Mouse (Mus musculus) adrenal gland, postnatal 25 days (tissue): Measurements from ENCODE around the gene Csrnp2. TPM values are rescaled to one million over a fixed set of nuclear protein-coding genes. Genes with fewer than 3 reads are reported as not detected.
"Not testable (repeated sequence)": the region's sequence is repeated elsewhere in the genome, so short reads cannot be mapped to it uniquely, and the experiment has no call there.

Experiments used
- DNase-seq: peaks from one replicate; pipeline ENCODE4 v3.0.0; 2021; ENCODE audit warnings: mixed read lengths
- long read RNA-seq: library from polyadenylated mRNA; stranded (forward); transcript quantifications from one replicate; pipeline ENCODE4 v2.0.0, GENCODE M21; 2021
- total RNA-seq: library from RNA; stranded (reverse); gene quantifications from 2 replicates; pipeline ENCODE4 v1.2.3, GENCODE M21; 2021

The Csrnp2 gene
- total RNA-seq: 6.8 and 8.2 TPM in 2 replicates
- long read RNA-seq, full-length matches to known transcripts: 1 of 3 reads
- long read RNA-seq, partial matches to known transcripts: 0 of 3 reads
- long read RNA-seq, other reads (novel, unspliced or antisense): 2 of 3 reads

DNA sequence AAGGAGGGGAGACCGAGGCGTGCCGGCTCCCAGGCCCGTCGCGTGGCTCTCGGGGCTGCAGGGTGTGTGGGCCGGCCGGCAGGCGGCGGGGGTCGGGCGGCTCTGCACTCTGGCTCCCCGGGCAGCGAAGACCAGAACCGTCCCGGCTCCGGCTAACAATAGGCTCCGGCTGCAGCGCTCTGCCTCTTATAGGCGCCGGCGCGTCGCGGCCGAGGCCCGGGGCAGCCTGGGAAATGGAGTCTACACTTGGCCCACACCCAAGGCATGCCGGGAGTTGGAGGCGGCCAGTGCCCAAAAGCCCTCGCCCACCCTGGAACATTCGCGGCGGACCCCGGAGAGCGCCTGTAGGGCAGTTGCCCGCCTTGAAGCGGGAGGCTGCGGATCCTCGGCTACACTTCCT lies at the start of gene Csrnp2:
Gene Csrnp2, minus strand, starts transcription at position 387 of the 400 bp plus-strand sequence.
- DNase-seq: peak; percentile 93

DNA sequence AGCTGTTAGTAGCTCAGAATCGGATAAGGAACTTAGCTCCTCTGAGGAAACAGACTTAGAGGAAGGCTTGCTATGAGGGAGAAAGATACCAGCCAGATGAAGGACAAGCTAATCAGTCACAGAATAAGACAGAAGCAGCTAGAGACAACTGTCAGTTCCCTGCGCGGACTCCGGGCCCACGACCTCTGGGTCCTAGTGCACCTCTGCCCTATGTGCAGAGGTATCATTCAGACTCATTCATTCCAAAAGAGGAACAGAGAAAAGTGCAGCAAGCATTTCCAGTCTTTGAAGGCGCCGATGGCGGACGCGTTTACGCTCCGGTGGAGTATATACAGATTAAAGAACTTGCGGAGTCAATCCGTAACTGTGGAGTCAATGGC lies 48.4 kb upstream of the Csrnp2 start:
- DNase-seq: not testable (repeated sequence)

DNA sequence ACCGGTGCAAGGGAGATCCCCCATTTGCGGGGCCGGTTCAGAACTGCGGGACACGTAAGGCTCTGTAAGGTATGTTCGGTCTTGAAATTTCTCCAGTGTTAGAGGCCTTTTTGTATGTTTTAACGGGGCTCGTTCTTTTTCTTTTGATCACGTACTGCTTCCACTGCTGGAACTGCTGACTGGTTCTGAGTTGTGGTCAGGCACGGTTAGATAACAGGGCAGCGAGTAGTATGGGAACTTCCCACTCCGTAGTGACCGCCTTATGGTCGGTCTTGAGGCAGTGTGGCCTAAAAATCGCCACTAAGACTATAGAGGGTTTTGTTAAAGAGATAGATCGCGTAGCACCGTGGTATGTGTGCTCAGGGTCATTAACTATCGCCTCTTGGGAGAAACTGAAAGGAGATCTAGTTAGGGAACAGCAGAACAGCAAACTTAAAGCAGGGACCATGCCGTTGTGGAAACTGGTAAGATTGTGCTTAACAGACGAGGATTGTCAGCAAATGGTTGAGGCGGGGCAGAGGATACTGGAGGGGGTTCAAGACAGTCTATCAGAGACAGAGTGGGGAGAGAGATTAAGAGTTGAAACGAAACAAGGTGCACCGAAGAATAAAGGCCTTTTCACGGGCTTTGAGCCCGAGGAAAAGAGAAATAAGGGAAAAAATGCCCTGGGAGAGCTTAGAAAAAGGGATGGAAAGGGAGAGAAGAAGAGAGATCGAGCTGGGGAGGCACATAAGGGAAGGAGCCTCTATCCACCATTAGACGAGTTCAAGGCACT lies 47.8 kb upstream of the Csrnp2 start:
- not testable (repeated sequence) for DNase-seq

DNA sequence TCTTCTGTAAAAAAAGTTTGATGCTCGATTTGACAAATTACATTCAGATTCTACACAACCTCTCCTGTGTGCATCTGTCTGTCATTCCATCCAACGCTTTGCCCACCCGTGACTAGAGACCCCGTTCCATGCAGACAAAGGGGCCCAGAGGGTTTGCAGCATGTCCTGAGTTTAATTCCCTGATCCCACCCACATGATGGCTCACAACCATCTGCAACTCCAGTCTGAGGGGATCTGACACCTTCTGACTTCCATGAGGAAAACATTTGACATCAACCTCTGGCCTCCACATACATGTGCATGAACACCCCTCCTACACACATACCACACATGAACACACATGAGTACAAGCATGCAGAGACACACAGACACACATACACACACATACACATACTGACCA lies 46.1 kb upstream of the Csrnp2 start:
- DNase-seq: no peak

DNA sequence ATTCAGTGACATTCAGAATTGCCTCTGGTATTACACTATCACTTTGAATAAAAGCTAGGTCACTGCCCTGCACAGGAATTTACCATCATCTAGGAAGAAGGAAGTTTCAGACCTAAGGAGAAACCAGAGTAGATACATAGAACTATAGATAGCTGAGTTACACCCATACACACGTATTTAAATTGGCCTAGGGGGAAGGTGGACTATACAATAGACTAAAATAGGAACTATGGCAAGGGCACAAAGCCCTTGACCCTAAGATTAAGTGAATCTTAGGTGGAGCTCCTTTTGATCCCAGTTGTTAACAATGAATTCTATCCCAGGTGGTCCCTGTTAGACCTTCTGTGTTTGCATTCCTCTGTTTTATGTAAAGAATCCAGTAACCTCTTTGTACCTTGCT lies 45.7 kb upstream of the Csrnp2 start:
- DNase-seq: not testable (repeated sequence)

DNA sequence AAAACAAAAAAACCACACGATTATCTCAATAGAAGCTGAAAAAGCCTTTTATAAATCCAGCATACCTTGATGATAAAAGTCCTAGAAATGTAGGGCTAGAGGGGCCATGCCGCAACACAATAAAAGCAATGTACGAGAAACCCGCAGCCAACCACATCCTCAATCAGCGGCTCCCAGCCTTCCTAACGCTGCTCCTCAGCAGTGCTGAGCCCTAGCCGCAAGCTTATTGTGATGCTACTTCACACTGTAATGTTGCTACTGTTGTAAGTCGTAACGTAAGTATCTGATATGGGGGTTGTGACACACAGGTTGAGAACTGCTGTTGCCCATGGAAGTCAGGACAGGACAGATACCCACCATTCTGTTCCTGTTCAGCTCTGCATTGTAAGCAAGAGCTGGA lies 44.1 kb upstream of the Csrnp2 start:
- no peak for DNase-seq

DNA sequence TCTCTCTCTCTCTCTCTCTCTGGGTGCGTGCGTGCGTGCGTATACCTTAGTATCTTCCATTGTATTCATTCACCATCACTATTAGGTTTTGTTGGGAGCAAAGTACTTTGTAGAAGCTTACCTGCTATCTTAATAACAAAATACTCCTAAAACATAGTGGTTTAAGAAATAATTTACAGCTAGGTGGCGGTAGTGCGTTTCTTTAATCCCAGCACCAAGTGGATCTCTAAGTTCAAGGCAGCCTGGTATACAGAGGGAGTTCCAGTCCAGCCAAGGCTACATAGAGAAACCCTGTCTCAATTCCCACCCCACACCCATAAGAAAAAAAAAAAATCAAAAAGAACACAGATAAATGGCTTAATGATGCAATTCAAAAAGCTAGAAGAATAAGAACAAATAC lies 42.6 kb upstream of the Csrnp2 start:
- DNase-seq: no peak

DNA sequence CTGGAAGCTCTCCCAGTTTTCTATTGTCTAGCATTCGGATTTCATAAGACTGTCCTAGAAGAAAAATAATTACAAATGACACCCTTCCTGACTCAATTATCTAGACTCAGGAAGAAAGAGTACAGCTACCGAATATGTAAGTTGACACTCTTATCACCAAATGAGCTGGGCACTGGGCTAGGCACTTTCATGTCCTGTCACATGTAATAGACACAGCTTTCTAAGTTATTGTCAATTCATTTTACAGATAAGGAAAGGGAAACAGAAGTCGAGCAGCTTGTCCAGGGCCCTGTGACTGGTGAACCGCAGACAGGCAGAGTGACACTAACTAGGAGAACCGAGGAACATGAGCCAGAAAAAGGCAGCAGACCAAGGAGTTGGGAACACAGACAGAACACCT lies 32.6 kb upstream of the Csrnp2 start:
- no peak for DNase-seq

DNA sequence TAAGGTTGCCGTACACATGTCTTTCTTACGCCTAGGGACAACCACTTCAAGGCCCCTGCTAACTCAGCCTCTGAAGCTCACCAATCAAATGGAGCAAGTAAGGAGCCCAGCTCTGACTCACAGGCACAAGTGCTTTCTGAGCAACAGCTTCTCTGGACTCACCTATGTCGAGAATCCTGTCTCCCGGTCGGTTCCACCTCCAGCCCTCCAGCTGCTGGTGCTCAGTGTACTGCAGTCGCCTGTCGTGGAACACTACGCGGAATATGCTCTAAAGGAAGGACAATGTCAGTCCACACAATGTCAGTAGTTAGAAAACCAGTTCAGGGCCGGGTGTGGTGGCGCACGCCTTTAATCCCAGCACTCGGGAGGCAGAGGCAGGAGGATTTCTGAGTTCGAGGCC lies 30.1 kb upstream of the Csrnp2 start:
- no peak for DNase-seq

DNA sequence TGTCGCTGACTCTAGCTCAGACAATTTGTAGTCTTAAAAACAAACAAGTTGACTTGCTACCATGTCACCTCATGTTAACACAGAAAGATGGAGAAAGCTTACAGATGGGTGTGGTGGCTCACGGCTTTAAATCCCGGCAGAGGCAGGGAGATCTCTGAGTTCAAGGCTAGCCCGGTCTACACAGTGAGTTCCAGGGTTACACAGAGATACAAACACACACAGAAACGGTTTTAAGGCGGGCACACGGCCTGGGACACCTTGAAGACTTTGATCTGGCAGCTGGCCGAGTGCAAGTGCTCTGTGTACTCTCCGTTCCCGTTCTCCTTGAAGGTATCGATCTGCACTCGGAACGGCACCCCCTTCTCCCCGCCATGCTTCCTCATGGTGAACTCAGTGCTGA lies 25.0 kb upstream of the Csrnp2 start:
- DNase-seq: no peak

DNA sequence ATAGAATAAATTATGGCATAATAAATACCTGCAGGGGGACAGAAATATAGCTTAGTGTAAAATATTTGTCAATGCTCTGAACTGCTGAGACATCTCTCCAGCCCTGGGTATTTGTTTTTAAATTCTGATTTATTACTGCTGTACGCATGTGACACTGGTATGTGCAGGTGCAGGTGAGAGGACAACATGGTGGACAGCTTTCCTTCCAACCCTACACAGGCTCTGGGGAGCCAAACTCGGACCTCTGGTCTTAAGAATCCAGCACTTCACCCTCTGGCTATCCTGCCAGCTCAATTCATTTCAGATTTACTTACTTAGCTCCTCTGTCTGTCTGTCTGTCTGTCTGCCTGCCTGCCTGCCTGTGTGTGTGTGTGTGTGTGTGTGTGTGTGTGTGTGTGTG lies 19.8 kb upstream of the Csrnp2 start:
- DNase-seq: no peak

DNA sequence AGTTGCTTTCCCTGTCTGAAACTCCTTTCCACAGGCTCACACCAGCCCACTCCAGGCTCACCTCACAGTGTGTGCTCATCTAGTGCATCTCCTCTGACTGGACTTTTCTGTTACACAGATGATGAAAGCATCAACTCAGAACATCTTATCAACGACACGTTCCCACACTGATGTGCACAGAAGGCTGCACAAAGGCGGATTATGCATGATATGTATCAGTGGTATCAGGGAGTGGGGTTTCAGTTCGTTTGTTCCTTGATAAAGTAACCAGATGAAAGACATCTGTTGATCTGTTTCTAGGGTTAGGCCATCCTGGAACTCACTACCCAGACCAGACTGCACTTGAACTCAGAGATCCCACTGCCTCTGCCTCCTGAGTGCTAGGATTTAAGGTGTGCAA lies 18.1 kb upstream of the Csrnp2 start:
- no peak for DNase-seq

DNA sequence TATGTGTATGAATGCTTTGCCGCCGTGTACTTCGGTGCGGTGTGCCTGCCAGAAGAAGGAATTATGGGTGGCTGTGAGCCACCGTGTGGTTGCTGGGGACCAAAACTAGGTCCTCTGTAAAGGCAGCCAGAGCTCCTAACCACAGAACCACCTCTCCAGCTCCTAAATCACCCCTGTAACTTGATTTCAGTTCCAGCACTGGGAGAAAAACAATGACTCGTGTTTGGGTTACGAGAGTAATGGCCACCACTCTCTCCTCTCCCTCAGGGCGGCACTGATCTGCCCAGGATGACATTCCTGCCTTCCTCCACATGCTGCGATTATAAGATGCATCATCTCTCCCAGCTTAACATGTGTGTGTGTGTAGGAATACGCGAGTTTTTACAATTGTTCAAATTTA lies 14.8 kb upstream of the Csrnp2 start:
- DNase-seq: no peak

DNA sequence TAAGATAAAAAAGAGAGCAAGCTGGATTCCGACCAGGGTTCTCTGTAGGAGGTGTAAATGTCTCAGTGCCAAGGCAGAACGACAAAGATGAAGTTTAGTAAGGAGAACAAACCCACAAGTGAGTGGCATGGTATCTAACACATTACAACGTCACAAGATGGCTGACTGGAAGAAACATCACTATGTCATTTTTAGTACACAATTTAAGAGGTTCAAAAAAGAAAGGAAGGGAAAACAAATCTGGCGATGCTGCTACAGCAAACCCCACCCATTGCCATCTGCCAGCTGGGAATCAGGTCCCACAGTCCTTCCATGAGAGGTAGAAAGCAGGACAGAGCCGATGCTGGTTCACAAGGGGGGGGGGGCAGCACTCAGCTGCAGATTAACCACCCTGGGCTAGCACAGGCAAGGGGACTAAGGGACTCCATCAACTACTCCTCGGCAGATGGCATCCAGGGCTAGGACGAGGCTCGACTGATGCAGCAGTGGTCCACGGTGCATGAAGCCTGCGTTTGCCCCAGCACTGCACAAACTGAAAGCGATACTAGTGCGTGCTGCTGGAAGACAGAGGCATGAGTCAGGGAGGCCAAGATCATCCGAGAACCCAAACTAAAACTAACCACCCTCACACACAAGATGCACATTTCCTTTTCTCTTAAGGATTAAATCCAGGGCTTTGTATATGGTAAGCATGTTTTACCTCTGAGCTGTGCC lies 13.3 kb upstream of the Csrnp2 start:
- no peak for DNase-seq

DNA sequence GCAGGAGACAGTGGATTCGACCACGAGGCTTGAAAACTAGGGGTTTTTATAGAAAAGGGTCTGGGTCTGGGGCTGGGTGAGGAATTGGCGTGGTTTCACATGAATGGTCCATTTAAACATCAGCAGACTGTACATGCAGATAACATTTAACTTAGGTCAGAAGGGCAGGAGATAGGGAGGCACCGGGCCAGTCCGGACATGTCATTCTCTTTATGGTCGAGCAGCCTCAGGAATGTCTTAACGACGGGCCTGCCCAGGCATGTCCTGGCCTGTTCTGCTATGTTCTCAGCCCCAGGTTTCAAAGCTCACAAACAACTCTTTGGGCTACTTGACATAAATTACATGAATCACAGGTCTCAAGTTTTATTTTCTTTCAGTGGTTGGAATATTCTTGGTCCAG lies 4.2 kb upstream of the Csrnp2 start:
- not testable (repeated sequence) for DNase-seq

DNA sequence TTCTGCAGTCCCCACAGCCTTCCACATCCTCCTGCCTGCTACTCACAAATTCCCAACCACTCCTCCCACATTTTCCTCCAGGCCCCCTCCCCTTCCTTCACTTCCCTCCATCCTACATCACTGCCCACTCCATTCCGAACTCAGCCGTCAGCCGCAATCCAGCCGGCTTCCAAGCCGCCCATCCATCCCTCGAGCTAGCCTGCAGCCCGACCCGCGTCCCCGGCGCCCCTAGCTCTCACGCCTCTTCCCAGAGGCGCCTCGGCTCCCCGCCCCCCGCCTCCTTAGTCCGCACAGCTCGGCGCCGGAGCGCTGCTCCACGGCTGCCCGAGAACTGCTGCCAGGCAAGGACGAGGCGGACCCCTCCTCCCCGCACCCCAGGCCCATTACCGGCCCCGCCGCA lies 641 bp downstream of the Csrnp2 start:
- peak; percentile 53 for DNase-seq

DNA sequence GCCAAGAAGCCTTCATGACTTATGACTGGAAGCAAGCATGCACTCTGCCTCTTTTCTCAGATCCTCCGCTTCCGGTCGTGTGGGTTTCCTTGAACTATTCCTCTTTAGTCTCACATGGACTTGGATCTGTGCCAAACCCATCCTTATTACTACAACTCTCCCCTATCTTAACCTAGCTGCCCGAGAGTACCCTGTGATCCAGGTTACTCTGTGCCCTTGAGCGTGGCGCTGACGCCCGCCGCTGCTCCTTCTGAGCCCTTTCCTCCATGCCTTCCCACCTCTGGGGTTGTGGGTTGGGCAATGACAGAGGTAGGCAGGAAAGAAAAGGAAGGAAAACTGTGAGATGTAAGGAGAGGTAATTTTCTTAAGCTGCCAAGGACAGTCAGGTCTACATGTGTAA lies 3.3 kb downstream of the Csrnp2 start:
- DNase-seq: no peak

DNA sequence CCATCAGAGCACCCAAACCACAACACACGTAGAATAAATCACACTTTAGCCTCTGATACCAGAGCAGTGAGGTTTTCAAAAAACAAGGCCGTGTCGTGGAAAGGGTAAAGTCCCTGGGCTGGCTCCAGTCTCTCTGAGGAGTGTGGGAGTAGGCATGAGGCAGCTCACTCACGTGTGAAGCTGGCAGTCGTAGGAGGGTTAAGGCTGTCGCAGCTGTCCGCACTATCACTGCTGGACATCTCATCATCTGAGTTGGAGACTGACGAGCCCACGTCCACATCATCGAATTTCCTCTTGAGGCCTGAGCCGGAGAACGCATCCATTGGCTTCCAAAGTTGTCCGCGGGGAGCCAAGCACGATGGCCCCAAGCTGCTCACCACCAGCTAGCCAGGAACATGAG lies 6.0 kb downstream of the Csrnp2 start:
- no peak for DNase-seq

DNA sequence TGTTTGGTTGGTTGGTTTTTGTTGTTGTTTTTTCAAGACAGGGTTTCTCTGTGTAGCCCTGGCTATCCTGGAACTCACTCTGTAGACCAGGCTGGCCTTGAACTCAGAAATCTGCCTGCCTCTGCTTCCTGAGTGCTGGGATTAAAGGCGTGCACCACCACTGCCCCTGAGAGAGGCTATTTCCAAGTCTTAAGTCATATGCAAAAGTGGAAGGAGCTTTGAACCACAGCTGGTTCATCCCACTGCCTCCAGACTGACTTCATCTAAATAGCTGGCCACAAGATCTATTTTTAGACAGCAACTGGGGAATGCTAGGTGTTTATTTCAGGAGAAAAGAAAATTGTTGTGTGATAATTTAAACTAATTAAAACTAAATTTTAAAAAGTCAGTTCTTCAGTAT lies 7.0 kb downstream of the Csrnp2 start:
- not testable (repeated sequence) for DNase-seq

DNA sequence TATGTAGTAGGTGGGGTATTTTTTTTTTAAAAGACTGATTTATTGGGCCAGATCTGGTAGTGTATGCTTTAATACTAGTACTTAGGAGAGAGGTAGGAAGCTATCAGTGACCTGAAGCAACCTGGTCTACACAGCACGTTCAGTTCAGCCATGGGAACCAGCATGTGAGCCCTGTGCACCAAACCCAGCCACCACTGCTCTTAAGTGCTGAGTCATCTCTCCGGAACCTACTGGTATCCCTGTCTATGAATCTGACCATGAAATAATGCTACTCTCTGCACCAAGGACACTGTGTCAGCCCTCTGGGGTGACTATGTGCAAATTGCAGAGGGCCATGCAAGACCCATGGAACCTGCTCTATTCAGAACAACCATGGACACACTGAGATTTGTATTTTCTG lies 8.2 kb downstream of the Csrnp2 start:
- DNase-seq: no peak

DNA sequence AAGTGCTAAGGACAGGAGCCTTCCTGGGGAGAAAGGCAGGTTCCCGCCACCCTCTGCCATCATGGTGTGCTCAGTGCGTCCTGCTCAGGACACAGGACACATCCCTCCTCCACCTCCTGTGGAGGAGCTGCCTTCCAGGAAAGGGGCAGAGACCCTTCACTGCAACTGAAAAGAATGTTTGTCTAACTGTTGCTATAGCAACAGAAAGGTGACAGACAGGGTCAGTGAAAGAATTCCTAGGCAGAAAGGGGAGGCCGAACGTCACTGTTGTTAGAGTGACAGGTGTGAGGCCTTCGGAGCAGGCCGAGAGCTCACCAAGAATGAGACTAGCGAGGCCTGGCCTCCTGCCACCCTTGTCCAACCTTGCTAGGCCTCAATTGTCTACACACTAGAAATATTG lies 8.8 kb downstream of the Csrnp2 start:
- DNase-seq: no peak

DNA sequence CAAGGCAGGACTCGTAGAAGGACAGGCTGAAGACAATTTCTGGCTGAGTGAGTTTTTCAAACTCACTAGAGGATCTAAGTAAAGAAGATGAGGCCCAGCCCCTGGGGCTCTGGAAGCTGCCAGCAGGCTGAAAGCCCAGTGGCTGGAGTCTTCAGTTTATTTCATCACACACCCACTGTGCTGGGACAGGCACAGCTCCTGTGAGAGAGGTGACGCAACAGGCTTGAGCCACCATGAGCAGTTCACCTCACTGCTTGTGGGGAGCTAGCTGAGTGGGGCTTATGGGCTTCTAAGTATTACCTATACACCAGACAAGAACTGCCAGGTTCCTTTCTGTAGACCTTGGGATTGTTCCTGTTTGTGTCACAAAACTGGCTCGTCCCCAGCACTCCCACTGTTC lies 9.7 kb downstream of the Csrnp2 start:
- DNase-seq: no peak

DNA sequence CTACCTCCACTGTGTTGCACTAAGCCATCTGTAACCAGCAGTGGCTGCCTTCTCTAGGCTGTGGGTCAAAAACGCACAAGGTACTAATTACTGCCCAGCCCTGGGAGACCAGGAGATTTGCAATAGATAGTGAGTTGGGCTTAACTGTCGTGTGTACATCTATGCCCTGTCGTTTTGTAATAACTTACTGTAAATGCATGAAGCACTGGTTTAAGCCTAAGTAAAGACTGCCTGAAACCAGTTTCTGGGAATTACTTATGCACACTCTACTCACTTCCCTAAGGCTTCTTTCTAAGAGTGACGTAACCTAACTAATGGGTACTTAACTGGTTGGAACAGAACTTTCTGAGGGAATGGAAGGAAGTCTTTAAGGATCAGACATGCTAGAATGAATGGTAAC lies 16.4 kb downstream of the Csrnp2 start:
- no peak for DNase-seq

DNA sequence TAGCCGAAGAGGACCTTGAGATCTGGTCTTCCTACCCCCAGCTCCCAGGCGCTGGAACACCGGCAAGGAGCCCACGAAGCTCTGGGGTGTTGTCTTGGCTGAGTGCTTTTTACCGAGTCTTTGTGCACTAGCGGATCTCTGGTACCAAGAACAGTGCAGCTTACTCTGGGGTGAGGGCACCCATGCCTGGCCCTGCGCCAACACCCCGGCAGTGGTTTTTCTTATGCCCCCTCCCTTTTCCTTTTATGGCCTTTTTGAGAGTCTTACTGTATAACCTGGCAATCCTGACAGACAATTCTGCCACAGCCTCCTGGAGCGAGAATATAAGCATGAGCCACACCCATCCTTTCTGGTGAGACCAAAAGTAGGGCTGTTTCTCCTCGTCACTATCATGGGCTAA lies 16.9 kb downstream of the Csrnp2 start:
- DNase-seq: no peak
